Mouse (Mus musculus) liver, embryonic 14.5 days (tissue): ENCODE results near the gene Tspan12. TPM values are rescaled to one million over a fixed set of nuclear protein-coding genes. Genes with fewer than 3 reads are reported as not detected.

ENCODE experiments used
- ATAC-seq: fragments of 200-750 bp; cut with Nextera tagmentation; 2 replicates; pipeline ENCODE4 v1.8.0; 2017; ENCODE audit warnings: moderate number of reproducible peaks, mild to moderate bottlenecking, moderate library complexity; ENCODE audit not compliant: insufficient read depth
- DNase-seq, 3 experiments: peaks; one replicate each; pipeline ENCODE4 v3.0.0-alpha.2; 2012 to 2013; ENCODE audit warnings: low read depth in 3 of 3, low spot score in 3 of 3
- H3K27ac ChIP-seq: fragments of 300-500 bp; sonication (generic); 2 replicates; pipeline ENCODE4 v1.5.1; 2014; ENCODE audit warnings: moderate library complexity, mild to moderate bottlenecking, control low read depth, inconsistent platforms
- H3K27me3 ChIP-seq: fragments of 300-500 bp; sonication (generic); 2 replicates; pipeline ENCODE4 v1.6.1; 2014; ENCODE audit warnings: mild to moderate bottlenecking, low read length, moderate library complexity; ENCODE audit not compliant: control insufficient read depth, insufficient read depth
- H3K36me3 ChIP-seq: fragments of 300-500 bp; sonication (generic); replicated peaks from 2 replicates; pipeline ENCODE4 v1.6.1; 2014; ENCODE audit warnings: low read depth; ENCODE audit not compliant: control insufficient read depth, insufficient read depth
- H3K4me1 ChIP-seq, 2 experiments: fragments of 200-500 bp in 1 of 2; fragments of 300-500 bp in 1 of 2; sonication (generic) in 1 of 2; replicated peaks; 2 replicates each; pipeline ENCODE4 v1.6.1; 2012 to 2014; ENCODE audit warnings: antibody characterized with exemption in 1 of 2, inconsistent platforms in 1 of 2, low read length in 1 of 2; ENCODE audit not compliant: control insufficient read depth in 2 of 2, insufficient read depth in 2 of 2
- H3K4me2 ChIP-seq: fragments of 300-500 bp; sonication (generic); 2 replicates; pipeline ENCODE4 v1.6.1; 2014; ENCODE audit warnings: low read depth, mild to moderate bottlenecking, control low read depth, moderate library complexity
- H3K4me3 ChIP-seq, 2 experiments: fragments of 200-500 bp in 1 of 2; fragments of 300-500 bp in 1 of 2; sonication (generic) in 1 of 2; 2 replicates each; pipeline ENCODE4 v1.5.1; 2012 to 2014; ENCODE audit warnings: low read depth in 2 of 2, low read length in 2 of 2, mild to moderate bottlenecking in 2 of 2, control low read depth in 1 of 2, inconsistent platforms in 1 of 2, moderate library complexity in 1 of 2; ENCODE audit not compliant: insufficient read depth in 1 of 2
- H3K9ac ChIP-seq: fragments of 300-500 bp; sonication (generic); replicated peaks from 2 replicates; pipeline ENCODE4 v1.6.1; 2014; ENCODE audit warnings: mild to moderate bottlenecking, control low read depth, moderate library complexity
- H3K9me3 ChIP-seq: fragments of 300-500 bp; sonication (generic); 2 replicates; pipeline ENCODE4 v1.6.1; 2016; ENCODE audit warnings: low read length, mixed read lengths; ENCODE audit not compliant: control insufficient read depth
- CTCF ChIP-seq: IDR thresholded peaks from 2 replicates; pipeline ENCODE4 v1.5.1; 2016; ENCODE audit warnings: antibody characterized with exemption, low read depth, control low read depth
- EP300 ChIP-seq: IDR thresholded peaks from 2 replicates; pipeline ENCODE4 v1.6.1; 2016; ENCODE audit warnings: antibody characterized with exemption, low read depth
- WGBS: fragments of 180-500 bp; shearing (Covaris S2); extraction: QIAGEN DNeasy Blood & Tissue Kit; methylation state at CpG from one replicate; pipeline ENCODE4 v1.1.7; 2014; ENCODE audit not compliant: insufficient replicate concordance; 5-methylcytosine and 5-hydroxymethylcytosine counted together
- polyA plus RNA-seq, 2 experiments: library from polyadenylated mRNA; depleted of rRNA in 1 of 2; stranded (reverse) in 1 of 2; unstranded in 1 of 2; fragments of >200 nt; fragmentation: Nextera tagmentation in 1 of 2; extraction: Ambion mirVana in 1 of 2; gene quantifications; 2 replicates each; pipeline versions ENCODE4 v1.2.1 to v1.2.3; 2012 to 2014

Gene Tspan12
- polyA plus RNA-seq, 2 experiments, result 4.3 to 18.9 TPM

- Histone ChIP-seq H3K4me3 (no peak overlapping the region), H3K9me3 (no peaks in the 10 kb centered on the region), H3K4me1 (peaks cover 0 to 3% of the 10 kb centered on the region in 2 experiments; a peak in 3 of 4 replicates), H3K9ac (no peak overlapping the region), H3K27ac (no peak overlapping the region), H3K36me3 (no peaks in the 10 kb centered on the region), H3K27me3 (peaks cover 3% of the 10 kb centered on the region), H3K4me2 (no peak overlapping the region)
- 50% methylated on average over 6 of the region's 6 CpGs for WGBS
- ATAC-seq, result no peak
- TF ChIP-seq EP300 (no peak), CTCF (no peak)
- DNase-seq, result no peak
Observed at GRCm38 (mm10) chr6:21853342-21853741, 1.0 kb upstream of the Tspan12 start.

GRCm38 (mm10) chr6:21851596-21852343, 545 bp downstream of the Tspan12 start:
- Histone ChIP-seq H3K9ac (peak overlapping the region; percentile 32; the same call in 1 of the 2 replicates), H3K27me3 (peaks cover 3% of the 10 kb centered on the region), H3K36me3 (no peaks in the 10 kb centered on the region), H3K27ac (no peak overlapping the region), H3K9me3 (no peaks in the 10 kb centered on the region), H3K4me1 (peaks cover 0 to 3% of the 10 kb centered on the region in 2 experiments; a peak in 3 of 4 replicates), H3K4me2 (peak overlapping the region; percentile 73), H3K4me3 (peak overlapping the region; percentile 50 to 66)
- WGBS, result under 1% methylated on average over 51 of the region's 62 CpGs
- peak; percentile 56 for ATAC-seq
- DNase-seq, result no peak
- TF ChIP-seq CTCF, result peak; percentile 42; the same call in 1 of the 2 replicates
- no peak for TF ChIP-seq EP300

DNA sequence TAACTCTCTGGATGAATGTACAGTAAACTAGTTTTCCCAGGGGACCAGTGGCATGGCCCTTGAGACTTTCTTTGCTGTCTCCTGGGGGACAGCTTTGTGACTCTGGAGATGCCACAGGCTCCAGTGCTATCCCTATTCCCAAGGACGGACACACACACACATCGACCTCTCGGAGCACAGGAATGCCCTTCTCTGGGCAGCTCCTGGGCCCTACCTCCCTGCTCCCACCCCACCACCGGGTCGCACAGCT, 1.0 kb downstream of the Tspan12 start:
- peaks cover 3% of the 10 kb centered on the region for H3K27me3 ChIP-seq
- H3K9ac ChIP-seq, result peak overlapping the region; percentile 32; the same call in 1 of the 2 replicates
- DNase-seq (no peak), ATAC-seq (peak; percentile 66)
- TF ChIP-seq EP300 (no peak), CTCF (no peak)
- H3K9me3 ChIP-seq, result no peaks in the 10 kb centered on the region
- H3K4me1 ChIP-seq, result peaks cover 0 to 3% of the 10 kb centered on the region in 2 experiments; a peak in 3 of 4 replicates
- H3K4me3 ChIP-seq, result peak overlapping the region; percentile 50 to 66
- peak overlapping the region; percentile 73 for H3K4me2 ChIP-seq
- no peaks in the 10 kb centered on the region for H3K36me3 ChIP-seq
- H3K27ac ChIP-seq, result no peak overlapping the region
- 0% methylated on average over 5 of the region's 5 CpGs for WGBS

DNA sequence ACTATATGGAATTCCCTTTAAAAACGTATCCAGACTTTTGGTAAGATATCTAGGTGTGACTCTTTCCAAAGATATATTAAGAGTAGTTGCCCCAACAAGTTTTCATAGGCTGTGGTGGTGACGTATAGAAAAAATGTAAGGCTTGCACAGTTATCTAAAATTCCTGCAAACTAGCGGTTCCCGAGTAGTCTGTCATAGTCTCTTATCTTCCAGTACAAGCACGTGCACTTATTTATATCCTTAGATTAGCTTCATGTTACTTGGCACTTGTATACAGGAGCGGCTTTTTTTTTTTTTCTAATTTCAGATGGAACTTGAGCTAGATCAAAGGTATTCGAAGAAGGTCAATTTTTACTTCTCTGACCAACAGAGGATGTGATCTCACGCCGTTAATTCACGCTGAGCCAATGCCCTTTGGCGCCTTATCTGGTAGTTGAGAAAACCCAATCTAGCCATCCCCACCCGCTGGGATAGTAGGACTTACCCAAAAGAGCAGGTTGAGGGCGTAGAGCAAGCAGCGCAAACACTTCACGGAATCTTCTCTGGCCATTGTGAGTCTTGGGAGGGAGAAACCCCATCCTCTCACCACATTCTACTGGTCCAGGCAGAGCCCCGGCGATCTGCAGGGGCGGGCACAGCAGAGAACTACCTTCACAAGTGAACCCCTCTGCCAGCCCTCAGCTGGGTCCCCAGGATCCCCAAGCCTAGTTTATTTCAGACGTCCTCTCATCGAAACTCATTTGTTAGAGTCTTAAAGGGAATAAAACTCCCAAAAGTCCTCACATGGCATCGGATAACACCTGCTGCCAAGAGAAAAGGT, 1.6 kb downstream of the Tspan12 start:
- Histone ChIP-seq H3K27me3 (peaks cover 3% of the 10 kb centered on the region), H3K4me3 (peak overlapping the region; percentile 50 to 66), H3K4me1 (peaks cover 0 to 3% of the 10 kb centered on the region in 2 experiments; a peak in 3 of 4 replicates), H3K9me3 (no peaks in the 10 kb centered on the region), H3K36me3 (no peaks in the 10 kb centered on the region), H3K9ac (no peak overlapping the region; the same call in 1 of the 2 replicates), H3K27ac (no peak overlapping the region), H3K4me2 (peak overlapping the region; percentile 73)
- no peak for TF ChIP-seq EP300
- 7% methylated on average over 21 of the region's 21 CpGs for WGBS
- peak; percentile 51; the same call in 1 of the 2 replicates for ATAC-seq
- DNase-seq, result no peak

GRCm38 (mm10) chr6:21848808-21849207, 3.5 kb downstream of the Tspan12 start:
- no peak overlapping the region for H3K9ac ChIP-seq
- H3K4me1 ChIP-seq, result peaks cover 0 to 3% of the 10 kb centered on the region in 2 experiments; a peak in 3 of 4 replicates
- DNase-seq (no peak), ATAC-seq (no peak)
- WGBS, result 74% methylated on average over 4 of the region's 4 CpGs
- TF ChIP-seq EP300 (no peak), CTCF (no peak)
- no peaks in the 10 kb centered on the region for H3K9me3 ChIP-seq
- no peak overlapping the region for H3K27ac ChIP-seq
- no peaks in the 10 kb centered on the region for H3K36me3 ChIP-seq
- H3K4me3 ChIP-seq, result no peak overlapping the region
- H3K4me2 ChIP-seq, result no peak overlapping the region
- H3K27me3 ChIP-seq, result peaks cover 3% of the 10 kb centered on the region
